Mouse (Mus musculus) erythroblast, embryonic 14.5 days (primary cell): ENCODE data around the gene Elf1.

Experiments
- GATA1 ChIP-seq: IDR thresholded peaks from 2 replicates; pipeline ENCODE4 v1.6.1; 2012; ENCODE audit warnings: low read length, inconsistent platforms, mixed read lengths
- TAL1 ChIP-seq: IDR thresholded peaks from 3 replicates; pipeline ENCODE4 v1.6.1; 2012; ENCODE audit warnings: low read length, inconsistent platforms, mixed read lengths

- TF ChIP-seq GATA1 = no peak
- TF ChIP-seq TAL1 = no peak
These were observed 46.7 kb downstream of the Elf1 start for GRCm38 (mm10) chr14:79527704-79528103.
